Mouse (Mus musculus): ENCODE data around the gene Scamp1. TPM values are rescaled to one million over a fixed set of nuclear protein-coding genes. Genes with fewer than 3 reads are reported as not detected.
A peak's percentile ranks its signal among the peaks of the same experiment; 100 is the strongest.

Gene Scamp1
- polyA plus RNA-seq, 1 experiment = 3.2 TPM

DNA sequence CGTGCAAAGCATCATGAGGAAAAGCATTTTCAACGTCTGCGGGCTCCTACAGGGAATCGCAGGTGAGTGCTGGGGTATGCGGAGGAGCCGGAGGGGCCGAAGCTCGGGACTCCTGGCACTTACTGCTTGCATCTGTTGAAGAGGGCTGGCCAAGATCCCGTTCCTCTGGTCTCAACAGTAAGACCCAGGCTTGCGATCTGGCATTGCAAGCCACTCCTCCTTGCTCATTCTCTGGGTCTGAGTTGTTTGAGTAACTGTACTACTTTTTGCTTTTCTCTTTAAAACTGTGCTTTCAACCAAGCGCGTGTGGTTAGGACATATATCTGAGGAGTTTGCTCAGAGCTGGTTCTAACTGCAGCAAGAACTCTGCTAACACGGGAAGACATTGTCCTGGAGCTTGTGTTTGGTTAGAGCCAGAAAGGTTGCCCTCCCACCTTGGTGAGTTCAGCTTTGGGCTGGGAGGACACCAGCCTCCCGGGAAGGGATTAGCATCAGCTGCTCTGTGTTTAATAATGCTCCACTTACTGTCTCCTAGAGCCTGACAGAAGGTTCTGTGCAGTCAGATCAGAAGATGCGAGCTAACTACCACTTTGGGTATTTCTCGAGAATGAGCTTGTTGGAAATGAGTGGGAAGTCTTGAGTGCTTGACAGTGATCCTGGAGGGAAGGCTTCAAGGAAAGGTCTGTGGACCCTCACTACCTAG is 110.9 kb downstream of the Scamp1 start:
- Histone ChIP-seq H3K9me3 (no peaks in the 10 kb centered on the region), H3K27me3 (replicated peaks) (peaks cover 40% of the 10 kb centered on the region), H3K4me3 (replicated peaks) (peak overlapping the region; percentile 90), H3K4me1 (peaks cover 63% of the 10 kb centered on the region), H3K36me3 (replicated peaks; ENCODE audit: low read length) (peaks cover 2% of the 10 kb centered on the region)
- TF ChIP-seq FLI1 (IDR thresholded peaks at IDR 0.05; ENCODE audit: low read length) = no peak
- TF ChIP-seq GATA1 (IDR thresholded peaks at IDR 0.05; ENCODE audit: borderline replicate concordance, low read length) = no peak

DNA sequence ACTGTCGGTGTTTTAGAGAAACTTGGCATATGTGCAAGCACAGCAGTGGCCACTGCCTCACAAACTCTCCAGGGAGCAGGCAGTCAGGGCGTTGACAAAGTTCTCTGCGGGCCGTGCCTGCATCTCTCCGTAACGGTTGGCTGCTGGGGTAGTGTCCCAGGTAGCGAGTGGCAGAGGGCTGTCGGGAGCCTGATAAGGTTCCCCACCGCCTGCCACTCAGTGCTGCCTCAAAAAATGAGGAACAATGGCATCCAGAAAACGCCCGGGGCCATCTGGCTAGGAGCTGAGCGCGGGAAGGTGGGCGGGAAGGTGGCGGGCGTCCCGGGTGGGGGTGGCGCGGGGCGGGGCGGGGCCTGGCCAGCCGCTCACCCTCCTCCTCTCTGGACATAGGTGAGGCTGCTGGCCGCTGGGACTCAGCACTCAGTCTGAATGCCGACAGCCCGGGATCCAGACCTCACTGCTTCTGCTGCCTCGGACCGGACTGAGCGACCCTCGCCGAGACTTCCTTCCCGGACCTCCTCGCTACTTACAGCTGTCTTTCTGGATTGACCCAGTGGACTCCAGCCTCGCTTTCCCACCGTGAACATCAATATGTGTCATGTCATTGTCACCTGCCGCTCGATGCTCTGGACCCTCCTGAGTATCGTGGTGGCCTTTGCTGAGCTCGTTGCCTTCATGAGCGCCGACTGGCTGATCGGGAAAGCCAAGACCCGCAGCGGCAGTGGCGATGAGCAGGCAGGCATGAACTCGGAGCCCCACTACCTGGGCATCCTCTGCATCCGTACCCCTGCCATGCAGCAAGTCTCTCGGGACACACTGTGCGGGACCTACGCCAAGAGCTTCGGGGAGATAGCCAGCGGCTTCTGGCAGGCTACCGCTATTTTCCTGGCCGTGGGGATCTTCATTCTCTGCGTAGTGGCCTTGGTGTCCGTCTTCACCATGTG is 111.8 kb downstream of the Scamp1 start:
- no peaks in the 10 kb centered on the region for H3K9me3 ChIP-seq
- H3K4me1 ChIP-seq = peaks cover 68% of the 10 kb centered on the region
- H3K36me3 ChIP-seq (replicated peaks; ENCODE audit: low read length) = peaks cover 2% of the 10 kb centered on the region
- peak overlapping the region; percentile 90 for H3K4me3 ChIP-seq (replicated peaks)
- TF ChIP-seq GATA1 (IDR thresholded peaks at IDR 0.05; ENCODE audit: borderline replicate concordance, low read length) (no peak), FLI1 (IDR thresholded peaks at IDR 0.05; ENCODE audit: low read length) (no peak)
- peaks cover 35% of the 10 kb centered on the region for H3K27me3 ChIP-seq (replicated peaks)

- Histone ChIP-seq H3K9me3 (no peaks in the 10 kb centered on the region), H3K4me1 (peaks cover 76% of the 10 kb centered on the region), H3K36me3 (replicated peaks; ENCODE audit: low read length) (peaks cover 2% of the 10 kb centered on the region), H3K27me3 (replicated peaks) (peaks cover 41% of the 10 kb centered on the region), H3K4me3 (replicated peaks) (peak overlapping the region; percentile 59)
- TF ChIP-seq FLI1 (IDR thresholded peaks at IDR 0.05; ENCODE audit: low read length) (no peak), GATA1 (IDR thresholded peaks at IDR 0.05; ENCODE audit: borderline replicate concordance, low read length) (no peak)
Observed at GRCm38 (mm10) chr13:94172533-94173310, 112.9 kb downstream of the Scamp1 start.

DNA sequence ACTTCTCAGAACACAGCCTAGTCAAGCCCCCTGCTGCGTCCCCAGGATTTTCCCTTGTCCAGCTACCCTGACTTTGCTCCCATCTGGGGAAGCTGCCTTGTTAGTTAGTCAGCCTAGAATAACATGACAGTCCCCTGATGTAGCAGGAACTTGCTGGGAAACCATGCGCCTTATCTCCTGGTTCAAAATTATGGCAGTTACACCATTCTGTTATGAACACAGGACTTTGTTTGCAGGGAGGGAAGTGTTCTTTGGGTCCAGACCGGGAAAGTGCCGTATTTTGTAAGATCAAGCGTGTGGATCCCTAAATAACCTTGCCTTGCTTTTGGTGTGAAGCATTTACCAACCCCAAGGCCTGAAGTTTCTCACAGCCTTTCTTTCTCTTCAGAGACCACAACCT is 114.0 kb downstream of the Scamp1 start:
- H3K4me1 ChIP-seq = peaks cover 76% of the 10 kb centered on the region
- peaks cover 47% of the 10 kb centered on the region for H3K27me3 ChIP-seq (replicated peaks)
- no peak overlapping the region for H3K4me3 ChIP-seq (replicated peaks)
- H3K36me3 ChIP-seq (replicated peaks; ENCODE audit: low read length) = no peaks in the 10 kb centered on the region
- TF ChIP-seq GATA1 (IDR thresholded peaks at IDR 0.05; ENCODE audit: borderline replicate concordance, low read length) (no peak), FLI1 (IDR thresholded peaks at IDR 0.05; ENCODE audit: low read length) (no peak)
- H3K9me3 ChIP-seq = no peaks in the 10 kb centered on the region

GRCm38 (mm10) chr13:94169325-94169916 is 116.2 kb downstream of the Scamp1 start:
- peaks cover 42% of the 10 kb centered on the region for H3K27me3 ChIP-seq (replicated peaks)
- no peaks in the 10 kb centered on the region for H3K36me3 ChIP-seq (replicated peaks; ENCODE audit: low read length)
- TF ChIP-seq FLI1 (IDR thresholded peaks at IDR 0.05; ENCODE audit: low read length) (no peak), GATA1 (IDR thresholded peaks at IDR 0.05; ENCODE audit: borderline replicate concordance, low read length) (no peak)
- peaks cover 68% of the 10 kb centered on the region for H3K4me1 ChIP-seq
- peak overlapping the region; percentile 31 for H3K4me3 ChIP-seq (replicated peaks)
- no peaks in the 10 kb centered on the region for H3K9me3 ChIP-seq

GRCm38 (mm10) chr13:94168319-94168718 is 117.3 kb downstream of the Scamp1 start:
- Histone ChIP-seq H3K36me3 (replicated peaks; ENCODE audit: low read length) (no peaks in the 10 kb centered on the region), H3K4me1 (peaks cover 58% of the 10 kb centered on the region), H3K4me3 (replicated peaks) (no peak overlapping the region), H3K9me3 (no peaks in the 10 kb centered on the region), H3K27me3 (replicated peaks) (peaks cover 33% of the 10 kb centered on the region)
- TF ChIP-seq FLI1 (IDR thresholded peaks at IDR 0.05; ENCODE audit: low read length) = no peak
- no peak for TF ChIP-seq GATA1 (IDR thresholded peaks at IDR 0.05; ENCODE audit: borderline replicate concordance, low read length)

GRCm38 (mm10) chr13:94164501-94164900 is 121.2 kb downstream of the Scamp1 start:
- Histone ChIP-seq H3K27me3 (replicated peaks) (peaks cover 42% of the 10 kb centered on the region), H3K36me3 (replicated peaks; ENCODE audit: low read length) (no peaks in the 10 kb centered on the region), H3K4me3 (replicated peaks) (no peak overlapping the region), H3K9me3 (no peaks in the 10 kb centered on the region), H3K4me1 (peaks cover 24% of the 10 kb centered on the region)
- TF ChIP-seq GATA1 (IDR thresholded peaks at IDR 0.05; ENCODE audit: borderline replicate concordance, low read length) = no peak
- no peak for TF ChIP-seq FLI1 (IDR thresholded peaks at IDR 0.05; ENCODE audit: low read length)

- Histone ChIP-seq H3K4me1 (peaks cover 6% of the 10 kb centered on the region; the same call in 1 of the 2 replicates), H3K9me3 (peaks cover under 1% of the 10 kb centered on the region; the same call in 1 of the 2 replicates), H3K27me3 (replicated peaks) (peaks cover 21% of the 10 kb centered on the region), H3K4me3 (replicated peaks) (no peak overlapping the region), H3K36me3 (replicated peaks; ENCODE audit: low read length) (no peaks in the 10 kb centered on the region)
- TF ChIP-seq FLI1 (IDR thresholded peaks at IDR 0.05; ENCODE audit: low read length) (no peak), GATA1 (IDR thresholded peaks at IDR 0.05; ENCODE audit: borderline replicate concordance, low read length) (no peak)
Observed at GRCm38 (mm10) chr13:94159478-94160220, 126.0 kb downstream of the Scamp1 start.
